Mouse (Mus musculus) skeletal muscle tissue, postnatal 0 days (tissue): ENCODE measurements around the gene Poll. TPM values are rescaled to one million over a fixed set of nuclear protein-coding genes. Genes with fewer than 3 reads are reported as not detected.

Source experiments
- polyA plus RNA-seq: library from polyadenylated mRNA; unstranded; fragments of >200 nt; fragmentation: Nextera tagmentation; extraction: Ambion mirVana; gene quantifications from 2 replicates; pipeline ENCODE4 v1.2.1, GENCODE M21; 2015

Gene Poll
- 9.5 and 9.6 TPM in 2 replicates for polyA plus RNA-seq

GRCm38 (mm10) chr19:45560153-45560890, at the start of gene Poll, which contains the start of gene Gm17018:
Gene Poll (minus strand): TSS chr19:45560531.
Gene Gm17018 (plus strand): TSS chr19:45560615.

Other genes with a start within 250 kb of the Poll start
- gene Btrc, start 196.8 kb downstream of the Poll start, polyA plus RNA-seq, result 31.2 and 32.2 TPM in 2 replicates
- 15.7 and 17.4 TPM in 2 replicates for gene Gm17018, start 84 bp upstream of the Poll start, polyA plus RNA-seq
- 3.6 and 4.4 TPM in 2 replicates for gene Fbxw4, start 99.8 kb upstream of the Poll start, polyA plus RNA-seq
- gene Fgf8, start 182.4 kb upstream of the Poll start, polyA plus RNA-seq, result not detected in 2 replicates
- 6.2 and 7.5 TPM in 2 replicates for gene Npm3, start 189.1 kb upstream of the Poll start, polyA plus RNA-seq
- gene Mgea5, start 223.3 kb upstream of the Poll start, polyA plus RNA-seq, result 17.5 and 20.8 TPM in 2 replicates